Mouse (Mus musculus): ENCODE results near the gene Cxcl17. TPM values are rescaled to one million over a fixed set of nuclear protein-coding genes. Genes with fewer than 3 reads are reported as not detected.

The Cxcl17 gene
- polyA plus RNA-seq, 1 experiment from 2014 or later, result 0.10 TPM

DNA sequence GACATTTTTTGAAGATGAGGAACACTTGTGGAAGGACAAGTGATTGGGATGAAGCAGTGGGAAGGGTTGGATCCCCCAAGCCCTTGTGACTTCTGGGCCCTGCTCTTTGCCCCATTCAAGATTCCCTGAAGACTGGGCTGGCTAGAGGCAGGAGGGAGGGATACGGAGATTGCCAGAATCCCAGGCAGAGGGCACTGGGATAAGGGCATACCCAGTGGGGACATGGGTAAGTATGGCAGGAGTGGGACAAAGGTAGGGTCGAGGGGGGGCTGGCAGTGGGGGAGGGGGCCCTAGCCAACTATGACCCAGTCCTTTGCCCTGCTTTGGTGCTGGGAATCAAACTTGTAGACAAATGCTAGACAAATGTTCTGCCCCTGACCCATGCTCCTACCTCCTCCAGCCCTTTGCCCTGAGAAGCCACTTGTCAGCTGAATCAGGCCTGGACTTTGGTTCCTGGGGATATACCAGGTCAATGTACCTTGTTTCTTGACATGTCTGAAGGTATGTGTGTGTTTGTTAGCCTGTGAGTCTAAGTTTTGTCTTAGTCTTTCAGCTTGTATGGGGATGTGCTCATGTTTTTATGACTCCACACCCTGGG, 20.7 kb downstream of the Cxcl17 start:
- no peaks in the 10 kb centered on the region for H3K27me3 ChIP-seq
- CTCF ChIA-PET, result interaction anchor here (2.5 kb wide), 1 partner anchor 11 kb away, joined by 20 read pairs; no protein-coding TSS in a partner anchor
- DNase-seq (ENCODE audit: low read depth, low spot score), result no peak
- in situ Hi-C loops (cut with MboI; ENCODE audit: low pct_unique_long_range_greater_than_20kb), result no loop called here
- TF ChIP-seq CTCF (IDR thresholded peaks at IDR 0.05), result no peak
- POLR2A ChIA-PET, result no interaction called here
- no peak for ATAC-seq

DNA sequence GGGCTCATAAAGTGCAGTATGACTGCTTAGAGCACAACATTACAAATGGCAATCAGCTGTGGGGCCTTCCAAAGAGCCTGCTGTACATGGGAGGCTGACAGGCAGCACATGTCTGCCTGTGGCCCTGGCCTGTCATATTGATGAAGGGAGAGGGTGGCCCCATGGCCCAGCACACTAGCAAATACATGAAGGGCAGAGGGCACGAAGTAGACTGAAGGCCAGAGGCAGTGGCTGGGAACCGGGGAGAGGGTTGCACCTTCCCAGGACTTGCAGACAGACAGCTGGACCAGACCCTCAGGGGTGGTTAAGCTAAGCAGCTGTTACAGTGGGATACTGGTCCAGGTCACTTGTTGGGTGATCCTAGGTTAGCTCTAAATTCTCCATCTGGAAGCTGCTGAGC, 21.7 kb downstream of the Cxcl17 start:
- POLR2A ChIA-PET, result interaction anchor here (0.9 kb wide), 2 partner anchors 9 to 218 kb away, joined by 3 read pairs; no protein-coding TSS in a partner anchor
- in situ Hi-C loops (cut with MboI; ENCODE audit: low pct_unique_long_range_greater_than_20kb), result no loop called here
- CTCF ChIA-PET, result interaction anchor here (0.9 to 2.9 kb wide), 4 partner anchors 10 to 18 kb away, joined by 3 to 11 read pairs (median 4); no protein-coding TSS in a partner anchor

GRCm38 (mm10) chr7:25390054-25390770, 22.5 kb downstream of the Cxcl17 start:
- CTCF ChIA-PET, result interaction anchor here (0.9 to 2.9 kb wide), 6 partner anchors 9 to 95 kb away, joined by 3 to 11 read pairs (median 4); no protein-coding TSS in a partner anchor
- ATAC-seq, result peak; percentile 71

More for the DNA sequence above, 21.7 kb downstream of the Cxcl17 start:
- no peak for TF ChIP-seq CTCF (IDR thresholded peaks at IDR 0.05)
- DNase-seq (ENCODE audit: low read depth, low spot score) (no peak), ATAC-seq (no peak)
- no peaks in the 10 kb centered on the region for H3K27me3 ChIP-seq

GRCm38 (mm10) chr7:25388916-25389315, 23.8 kb downstream of the Cxcl17 start:
- in situ Hi-C loops (cut with MboI; ENCODE audit: low pct_unique_long_range_greater_than_20kb), result no loop called here
- ChIA-PET POLR2A (interaction anchor here (1.5 kb wide), 1 partner anchor 13 kb away, joined by 5 read pairs; no protein-coding TSS in a partner anchor), CTCF (interaction anchor here (1.3 to 2.9 kb wide), 2 partner anchors 14 to 20 kb away, joined by 4 to 11 read pairs; no protein-coding TSS in a partner anchor)
- ATAC-seq, result no peak
- TF ChIP-seq CTCF (IDR thresholded peaks at IDR 0.05), result no peak
- DNase-seq (ENCODE audit: low read depth, low spot score), result no peak
- H3K27me3 ChIP-seq, result no peaks in the 10 kb centered on the region

More at GRCm38 (mm10) chr7:25390054-25390770, 22.5 kb downstream of the Cxcl17 start:
- TF ChIP-seq CTCF (IDR thresholded peaks at IDR 0.05), result no peak
- no peak for DNase-seq (ENCODE audit: low read depth, low spot score)
- POLR2A ChIA-PET, result interaction anchor here (0.6 to 1.5 kb wide), 6 partner anchors 8 to 219 kb away, joined by 3 to 5 read pairs (median 3); no protein-coding TSS in a partner anchor
- in situ Hi-C loops (cut with MboI; ENCODE audit: low pct_unique_long_range_greater_than_20kb), result no loop called here
- H3K27me3 ChIP-seq, result no peaks in the 10 kb centered on the region

- DNase-seq (ENCODE audit: low read depth, low spot score), result no peak
- POLR2A ChIA-PET, result no interaction called here
Measured at GRCm38 (mm10) chr7:25387811-25388440, 24.8 kb downstream of the Cxcl17 start.

GRCm38 (mm10) chr7:25385850-25386555, 26.7 kb downstream of the Cxcl17 start:
- ChIA-PET CTCF (interaction anchor here (0.9 to 2.4 kb wide), 5 partner anchors 9 to 70 kb away, joined by 3 to 9 read pairs (median 3); partner anchors contain the start of gene Lipe), POLR2A (no interaction called here)
- DNase-seq (ENCODE audit: low read depth, low spot score) (peak; percentile 80), ATAC-seq (no peak)
- no peaks in the 10 kb centered on the region for H3K27me3 ChIP-seq
- in situ Hi-C loops (cut with MboI; ENCODE audit: low pct_unique_long_range_greater_than_20kb), result no loop called here
- no peak for TF ChIP-seq CTCF (IDR thresholded peaks at IDR 0.05)

More at GRCm38 (mm10) chr7:25387811-25388440, 24.8 kb downstream of the Cxcl17 start:
- no peak for ATAC-seq
- in situ Hi-C loops (cut with MboI; ENCODE audit: low pct_unique_long_range_greater_than_20kb), result no loop called here
- no peak for TF ChIP-seq CTCF (IDR thresholded peaks at IDR 0.05)
- CTCF ChIA-PET, result no interaction called here
- no peaks in the 10 kb centered on the region for H3K27me3 ChIP-seq

DNA sequence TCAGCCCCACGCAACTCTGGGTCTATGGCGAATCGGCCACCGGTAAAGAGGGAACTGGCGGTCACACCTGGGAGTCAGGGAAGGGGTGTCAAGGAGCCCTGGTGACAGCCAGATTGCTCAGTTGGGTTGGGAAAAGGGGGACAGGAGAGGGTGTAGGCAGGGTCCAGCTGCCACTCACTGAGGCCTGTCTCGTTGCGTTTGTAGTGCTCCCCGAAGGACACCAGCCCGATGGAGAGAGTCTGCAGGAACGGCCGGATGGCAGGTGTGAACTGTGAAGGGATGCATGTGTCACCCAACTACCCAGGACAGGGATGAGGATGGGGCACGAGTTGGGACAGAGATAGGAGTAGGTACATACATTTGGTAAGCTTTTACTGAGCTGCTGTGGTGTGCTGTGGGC, 27.4 kb downstream of the Cxcl17 start:
- CTCF ChIA-PET, result interaction anchor here (1.0 to 2.4 kb wide), 3 partner anchors 13 to 19 kb away, joined by 3 to 9 read pairs (median 3); partner anchors contain the start of gene Lipe
- TF ChIP-seq CTCF (IDR thresholded peaks at IDR 0.05), result no peak
- DNase-seq (ENCODE audit: low read depth, low spot score), result no peak
- no peaks in the 10 kb centered on the region for H3K27me3 ChIP-seq
- no peak for ATAC-seq
- POLR2A ChIA-PET, result no interaction called here
- in situ Hi-C loops (cut with MboI; ENCODE audit: low pct_unique_long_range_greater_than_20kb), result no loop called here

DNA sequence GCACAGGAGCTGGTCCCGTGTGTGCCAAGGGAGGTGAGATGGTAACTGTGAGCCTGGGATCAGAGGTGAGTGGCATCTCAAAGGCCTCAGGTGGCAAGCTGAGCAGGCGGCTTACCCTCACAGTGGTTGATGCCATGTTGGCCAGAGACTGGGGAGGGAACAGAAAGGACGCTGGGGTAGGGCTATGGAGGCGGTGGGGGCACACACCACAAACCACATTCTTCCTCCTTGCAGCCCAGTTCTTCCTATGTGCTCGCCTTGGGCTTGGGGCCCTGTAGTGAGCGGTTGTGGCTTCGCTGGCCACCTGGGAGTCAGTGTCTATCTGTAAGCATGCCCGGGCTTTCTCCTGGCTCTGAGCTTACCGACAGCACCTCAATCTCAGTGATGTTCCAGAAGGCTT, 27.9 kb downstream of the Cxcl17 start:
- ChIA-PET CTCF (interaction anchor here (1.0 to 2.4 kb wide), 3 partner anchors 14 to 19 kb away, joined by 3 to 9 read pairs (median 3); partner anchors contain the start of gene Lipe), POLR2A (no interaction called here)
- in situ Hi-C loops (cut with MboI; ENCODE audit: low pct_unique_long_range_greater_than_20kb), result no loop called here
- H3K27me3 ChIP-seq, result no peaks in the 10 kb centered on the region
- DNase-seq (ENCODE audit: low read depth, low spot score) (no peak), ATAC-seq (no peak)
- no peak for TF ChIP-seq CTCF (IDR thresholded peaks at IDR 0.05)

DNA sequence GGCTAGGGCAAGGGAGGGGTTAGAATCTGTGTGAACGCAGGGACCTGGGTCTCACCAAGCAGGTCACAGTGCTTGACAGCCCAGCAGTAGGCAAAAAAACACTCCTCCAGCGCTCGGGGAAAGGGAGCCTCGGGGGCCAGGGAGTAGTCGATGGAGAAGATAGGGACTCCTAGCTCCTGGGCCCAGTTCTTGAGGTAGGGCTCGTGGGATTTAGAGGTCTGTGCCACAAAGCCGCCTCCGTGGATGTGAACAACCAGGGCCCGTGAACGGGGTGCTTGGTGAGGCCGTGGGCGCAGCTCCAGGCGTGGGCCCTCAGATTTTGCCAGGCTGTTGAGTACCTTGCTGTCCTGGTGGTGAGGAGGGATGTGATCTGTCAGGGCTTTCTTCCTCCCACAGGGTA, 28.4 kb downstream of the Cxcl17 start:
- ChIA-PET POLR2A (interaction anchor here (1.0 kb wide), 1 partner anchor 12 kb away, joined by 3 read pairs; no protein-coding TSS in a partner anchor), CTCF (interaction anchor here (1.1 kb wide), 1 partner anchor 18 kb away, joined by 3 read pairs; no protein-coding TSS in a partner anchor)
- no peak for ATAC-seq
- no peaks in the 10 kb centered on the region for H3K27me3 ChIP-seq
- TF ChIP-seq CTCF (IDR thresholded peaks at IDR 0.05), result no peak
- no peak for DNase-seq (ENCODE audit: low read depth, low spot score)
- in situ Hi-C loops (cut with MboI; ENCODE audit: low pct_unique_long_range_greater_than_20kb), result no loop called here

DNA sequence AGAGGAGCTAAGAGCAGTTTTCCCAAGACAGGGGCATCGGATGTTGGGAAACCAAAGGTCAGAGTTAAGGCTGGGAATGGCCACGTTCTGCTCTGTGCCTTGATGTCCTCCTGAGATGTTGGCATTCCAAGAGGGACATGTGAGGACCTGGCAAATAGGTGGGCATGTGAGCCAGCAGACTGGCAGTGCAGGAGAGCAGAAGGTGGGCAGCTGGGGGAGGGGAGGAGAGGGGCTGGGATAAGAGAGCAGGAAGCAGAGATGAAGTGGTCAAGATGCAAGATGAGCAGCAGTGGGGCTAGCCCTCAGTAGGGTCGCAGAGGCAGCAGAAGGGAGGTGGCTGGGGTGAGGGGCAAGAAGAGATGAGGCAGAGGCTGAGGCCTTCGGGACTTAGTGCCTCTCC, 28.8 kb downstream of the Cxcl17 start:
- ChIA-PET POLR2A (interaction anchor here (1.0 kb wide), 1 partner anchor 13 kb away, joined by 3 read pairs; no protein-coding TSS in a partner anchor), CTCF (no interaction called here)
- H3K27me3 ChIP-seq, result no peaks in the 10 kb centered on the region
- no peak for DNase-seq (ENCODE audit: low read depth, low spot score)
- in situ Hi-C loops (cut with MboI; ENCODE audit: low pct_unique_long_range_greater_than_20kb), result no loop called here
- ATAC-seq, result no peak
- TF ChIP-seq CTCF (IDR thresholded peaks at IDR 0.05), result no peak
